Mouse (Mus musculus): ENCODE measurements around the gene 4930579G24Rik. TPM values are rescaled to one million over a fixed set of nuclear protein-coding genes. Genes with fewer than 3 reads are reported as not detected.

The 4930579G24Rik gene
- polyA plus RNA-seq (2015; fragmentation: Nextera tagmentation; extraction: Ambion mirVana), result 28.3 and 32.0 TPM in 2 replicates

DNA sequence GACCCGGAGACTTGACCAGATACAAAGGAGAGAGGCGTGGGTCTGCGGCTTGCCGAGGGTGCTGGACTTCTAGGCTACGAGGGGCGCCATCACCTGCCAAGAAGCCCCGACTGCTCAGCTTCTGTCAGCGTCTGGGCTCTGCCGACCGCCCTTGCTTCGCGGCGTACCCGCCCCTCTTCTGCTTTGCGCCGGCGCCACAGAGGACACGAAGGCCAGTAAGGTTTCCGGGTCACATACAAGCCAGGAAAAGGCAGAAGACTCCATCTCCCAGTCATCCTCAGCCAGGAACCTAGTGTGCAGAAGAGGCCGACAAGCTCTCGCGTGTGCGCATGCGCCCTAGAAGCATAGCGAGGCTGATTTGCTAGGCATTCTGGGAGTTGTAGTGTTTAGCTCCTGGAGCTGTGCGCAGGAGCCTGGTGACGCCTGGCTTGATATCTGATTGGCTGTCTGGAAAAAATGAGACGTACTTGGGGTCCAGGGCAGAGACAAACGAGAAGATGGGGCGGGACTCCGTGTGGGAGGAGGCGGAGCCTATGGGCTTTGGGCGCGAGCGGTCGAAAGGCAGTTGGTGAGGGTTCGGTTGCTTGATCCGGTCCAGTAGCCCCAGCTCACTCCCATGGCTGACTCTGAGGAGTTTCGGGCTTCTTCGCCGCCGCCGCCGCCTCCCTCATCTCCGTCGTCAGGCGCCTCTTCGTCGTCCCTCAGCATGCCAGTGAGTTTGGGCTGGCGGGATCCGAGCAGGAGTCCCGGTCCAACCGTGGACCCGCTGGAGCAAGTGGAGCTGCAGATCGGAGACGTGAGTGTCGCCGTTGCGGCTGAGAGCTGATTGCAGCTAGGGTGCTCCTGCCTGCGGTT is at the start of gene 4930579G24Rik:
4930579G24Rik (plus strand) TSS at position 519 of the 855 bp plus-strand sequence.
- WGBS, result under 1% methylated on average over 59 of the region's 60 CpGs
- Histone ChIP-seq H3K9me3 (ENCODE audit: control insufficient read depth, low read length) (no peaks in the 10 kb centered on the region; the same call in 1 of the 2 replicates), H3K9ac (ENCODE audit: low read length) (peak within 1 kb of the TSS; percentile 76), H3K4me2 (ENCODE audit: low read depth, low read length) (peak within 1 kb of the TSS; percentile 72), H3K27me3 (ENCODE audit: control insufficient read depth, insufficient read depth, low read depth, low read length) (no peaks in the 10 kb centered on the region), H3K4me3 (ENCODE audit: low read length) (peak within 1 kb of the TSS; percentile 79), H3K4me1 (replicated peaks; ENCODE audit: control insufficient read depth, insufficient read depth, low read length) (peaks cover 5% of the 10 kb centered on the region; the same call in 1 of the 2 replicates), H3K36me3 (ENCODE audit: control insufficient read depth, insufficient read depth, low read length) (peaks cover 22% of the 10 kb centered on the region), H3K27ac (ENCODE audit: low read length) (peak within 1 kb of the TSS; percentile 84)
- peak; percentile 99 for ATAC-seq (ENCODE audit: low read depth)

DNA sequence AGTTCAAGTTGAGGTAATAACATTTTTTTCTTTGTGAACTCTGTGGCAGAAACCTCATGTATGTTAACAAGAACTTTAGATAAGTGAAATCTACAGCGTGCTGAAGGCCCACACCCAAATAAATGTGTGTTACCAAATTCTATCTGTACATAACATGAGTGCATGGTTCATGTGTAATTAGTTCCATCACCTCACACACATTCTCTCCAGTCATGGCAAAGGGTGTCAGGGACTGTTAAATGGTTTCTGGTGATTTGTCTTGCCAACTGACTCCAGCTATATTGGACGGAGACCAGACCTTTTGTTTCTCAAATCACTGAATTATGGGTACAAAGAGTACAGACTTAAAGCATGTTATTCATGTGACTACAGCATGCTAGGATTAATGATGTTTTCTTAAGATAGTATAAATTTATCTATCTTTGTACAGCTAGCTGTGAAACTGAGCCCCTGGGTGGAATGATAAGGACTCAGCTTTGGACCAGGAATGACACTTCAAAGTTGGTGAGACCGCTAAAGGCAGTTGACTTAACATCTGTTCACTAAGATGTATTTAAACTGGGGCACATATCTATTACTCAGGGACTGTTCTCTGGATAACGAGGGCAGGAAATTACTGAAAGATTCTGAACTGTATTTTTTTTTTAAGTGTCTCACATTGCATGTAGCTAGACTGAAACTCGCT is 48.8 kb upstream of the 4930579G24Rik start:
- no peak overlapping the region for H3K4me2 ChIP-seq (ENCODE audit: low read depth, low read length)
- no peaks in the 10 kb centered on the region for H3K27me3 ChIP-seq (ENCODE audit: control insufficient read depth, insufficient read depth, low read depth, low read length)
- H3K4me3 ChIP-seq (ENCODE audit: low read length), result no peak overlapping the region
- H3K9ac ChIP-seq (ENCODE audit: low read length), result no peak overlapping the region
- no peak overlapping the region for H3K27ac ChIP-seq (ENCODE audit: low read length)
- no peaks in the 10 kb centered on the region for H3K4me1 ChIP-seq (replicated peaks; ENCODE audit: control insufficient read depth, insufficient read depth, low read length)
- no peaks in the 10 kb centered on the region for H3K9me3 ChIP-seq (ENCODE audit: control insufficient read depth, low read length)
- ATAC-seq (ENCODE audit: low read depth), result no peak
- no peaks in the 10 kb centered on the region for H3K36me3 ChIP-seq (ENCODE audit: control insufficient read depth, insufficient read depth, low read length)
- 56% methylated on average over 5 of the region's 5 CpGs for WGBS

DNA sequence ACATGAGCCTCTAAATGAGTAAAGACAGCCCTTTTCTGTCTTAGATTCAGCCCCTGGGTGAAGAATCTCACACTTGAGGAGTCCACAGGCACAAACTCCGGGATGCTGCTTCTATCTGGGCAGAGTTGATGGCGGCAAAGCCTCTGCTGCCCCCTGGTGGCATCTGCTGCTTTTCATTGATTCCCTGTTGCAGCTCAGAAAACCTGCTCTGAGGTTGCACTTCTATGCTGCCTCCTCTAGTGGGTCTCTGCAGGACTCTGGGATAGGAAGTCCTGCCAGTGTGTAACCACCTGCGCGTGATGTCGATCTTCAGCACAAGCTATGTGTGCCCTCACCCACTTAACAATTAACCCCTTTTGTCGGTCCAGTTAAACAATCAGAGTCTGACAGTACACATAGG is 42.1 kb upstream of the 4930579G24Rik start:
- H3K4me3 ChIP-seq (ENCODE audit: low read length), result no peak overlapping the region
- no peak overlapping the region for H3K9ac ChIP-seq (ENCODE audit: low read length)
- no peaks in the 10 kb centered on the region for H3K36me3 ChIP-seq (ENCODE audit: control insufficient read depth, insufficient read depth, low read length)
- no peaks in the 10 kb centered on the region; the same call in 1 of the 2 replicates for H3K4me1 ChIP-seq (replicated peaks; ENCODE audit: control insufficient read depth, insufficient read depth, low read length)
- ATAC-seq (ENCODE audit: low read depth), result peak; percentile 65
- H3K9me3 ChIP-seq (ENCODE audit: control insufficient read depth, low read length), result no peaks in the 10 kb centered on the region
- no peak overlapping the region for H3K4me2 ChIP-seq (ENCODE audit: low read depth, low read length)
- 6% methylated on average over 6 of the region's 6 CpGs for WGBS
- H3K27me3 ChIP-seq (ENCODE audit: control insufficient read depth, insufficient read depth, low read depth, low read length), result no peaks in the 10 kb centered on the region
- H3K27ac ChIP-seq (ENCODE audit: low read length), result no peak overlapping the region

DNA sequence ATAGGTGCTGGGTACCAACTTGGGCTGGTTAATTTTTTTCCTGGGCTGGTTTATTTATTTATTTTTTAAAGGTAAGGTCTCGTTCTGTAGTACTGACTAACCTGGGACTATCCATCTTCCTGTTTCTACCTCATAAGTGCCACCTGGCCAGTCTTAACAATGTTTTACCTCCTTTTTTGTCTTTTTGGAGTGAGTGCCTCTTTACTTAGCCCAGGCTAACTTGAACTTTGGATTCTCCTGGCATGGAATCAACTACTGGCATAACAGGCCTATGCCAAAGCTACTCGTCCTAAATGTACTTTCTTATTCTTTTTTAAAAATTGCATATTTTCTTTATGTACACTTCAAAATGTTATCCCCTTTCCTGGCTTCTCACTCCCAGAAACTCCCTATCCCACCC is 39.2 kb upstream of the 4930579G24Rik start:
- Histone ChIP-seq H3K27ac (ENCODE audit: low read length) (no peak overlapping the region), H3K4me3 (ENCODE audit: low read length) (no peak overlapping the region), H3K36me3 (ENCODE audit: control insufficient read depth, insufficient read depth, low read length) (no peaks in the 10 kb centered on the region; the same call in 1 of the 2 replicates), H3K4me2 (ENCODE audit: low read depth, low read length) (no peak overlapping the region), H3K4me1 (replicated peaks; ENCODE audit: control insufficient read depth, insufficient read depth, low read length) (peaks cover 10% of the 10 kb centered on the region), H3K27me3 (ENCODE audit: control insufficient read depth, insufficient read depth, low read depth, low read length) (no peaks in the 10 kb centered on the region), H3K9me3 (ENCODE audit: control insufficient read depth, low read length) (no peaks in the 10 kb centered on the region), H3K9ac (ENCODE audit: low read length) (no peak overlapping the region)
- WGBS, result 66% methylated on average over 2 of the region's 2 CpGs
- ATAC-seq (ENCODE audit: low read depth), result no peak

DNA sequence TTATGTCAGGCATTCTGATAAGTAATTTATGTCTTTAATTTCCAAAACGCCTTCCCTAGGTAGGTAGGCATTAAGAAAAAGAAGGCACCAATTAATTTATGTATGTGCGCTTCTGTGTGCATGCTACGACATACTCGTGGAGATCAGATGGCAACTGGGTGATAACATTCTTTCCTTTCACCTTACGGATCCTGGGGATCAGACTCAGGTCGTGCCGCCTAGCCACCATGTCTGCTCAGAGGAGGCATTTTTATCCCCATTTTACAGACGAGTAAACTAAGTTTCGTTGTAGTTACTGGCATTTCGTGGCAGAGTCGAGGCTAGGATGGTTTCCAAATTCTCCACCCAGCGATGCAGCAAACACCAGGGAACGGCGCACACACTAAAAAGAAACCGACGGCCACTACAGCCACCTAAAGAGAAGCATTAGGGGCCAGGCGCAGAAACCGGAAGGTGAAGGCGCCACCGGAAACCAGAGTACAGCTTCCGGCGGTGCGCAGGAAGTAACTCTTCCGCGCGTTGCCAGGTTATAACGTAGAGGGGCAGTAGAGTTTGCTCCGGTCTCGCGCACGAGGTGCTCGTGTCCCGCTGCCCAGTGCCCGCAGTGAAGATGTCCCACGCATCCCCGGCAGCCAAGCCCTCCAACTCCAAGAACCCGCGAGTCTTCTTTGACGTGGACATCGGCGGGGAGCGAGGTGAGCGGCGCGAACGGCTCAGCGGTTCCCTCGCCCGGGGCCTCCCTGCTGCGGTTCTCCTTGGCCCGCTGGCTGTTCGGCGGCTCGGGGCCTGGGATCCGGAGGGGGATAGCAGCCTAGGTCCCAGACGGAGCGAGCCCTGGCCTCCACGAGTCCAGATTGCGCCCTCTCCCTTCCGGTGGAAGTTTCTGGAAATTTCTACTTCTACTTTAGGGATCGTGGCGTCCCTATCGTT is 37.8 kb upstream of the 4930579G24Rik start, which contains the start of gene Ppid:
Ppid (plus strand) TSS at position 480 of the 930 bp plus-strand sequence.
- peak within 1 kb of the TSS; percentile 89 for H3K27ac ChIP-seq (ENCODE audit: low read length)
- no peaks in the 10 kb centered on the region for H3K9me3 ChIP-seq (ENCODE audit: control insufficient read depth, low read length)
- peak within 1 kb of the TSS; percentile 93 for H3K9ac ChIP-seq (ENCODE audit: low read length)
- H3K4me3 ChIP-seq (ENCODE audit: low read length), result peak within 1 kb of the TSS; percentile 91
- peak; percentile 92 for ATAC-seq (ENCODE audit: low read depth)
- WGBS, result 2% methylated on average over 63 of the region's 63 CpGs
- H3K36me3 ChIP-seq (ENCODE audit: control insufficient read depth, insufficient read depth, low read length), result peaks cover 9% of the 10 kb centered on the region; the same call in 1 of the 2 replicates
- no peaks in the 10 kb centered on the region for H3K27me3 ChIP-seq (ENCODE audit: control insufficient read depth, insufficient read depth, low read depth, low read length)
- peaks cover 10% of the 10 kb centered on the region for H3K4me1 ChIP-seq (replicated peaks; ENCODE audit: control insufficient read depth, insufficient read depth, low read length)
- peak within 1 kb of the TSS; percentile 86 for H3K4me2 ChIP-seq (ENCODE audit: low read depth, low read length)

DNA sequence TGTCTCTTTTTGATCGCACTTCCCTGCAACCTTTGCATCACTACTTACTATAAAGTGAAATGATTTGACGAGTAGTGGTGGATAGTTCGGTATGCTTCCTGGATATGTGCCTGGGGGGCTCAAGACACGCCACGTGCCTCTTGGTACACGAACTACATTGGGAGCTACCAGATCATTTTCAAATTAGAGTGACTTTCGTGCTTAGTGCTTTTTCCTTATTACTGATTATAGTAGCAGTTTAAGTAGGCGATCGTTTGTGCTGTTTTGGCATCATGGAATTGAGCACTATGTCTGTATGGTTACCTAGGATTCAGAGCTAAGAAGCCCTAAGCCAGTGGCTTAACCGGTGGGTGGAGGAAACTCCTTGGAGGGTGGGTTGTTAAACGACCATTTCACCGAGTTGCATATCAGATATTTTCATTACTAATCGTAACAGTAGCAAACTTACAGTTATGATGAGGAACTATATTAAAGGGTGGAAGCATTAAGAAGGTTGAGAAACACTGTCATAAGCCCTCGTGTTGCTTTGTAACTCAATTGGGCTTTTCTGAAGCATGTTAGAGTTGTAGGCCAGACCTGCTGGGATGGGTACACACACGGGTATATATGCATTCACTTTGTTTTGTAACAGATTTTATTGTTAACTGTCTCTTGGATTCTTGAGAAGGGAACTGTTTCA is 36.9 kb upstream of the 4930579G24Rik start:
- peak overlapping the region; percentile 86 for H3K4me2 ChIP-seq (ENCODE audit: low read depth, low read length)
- no peaks in the 10 kb centered on the region for H3K27me3 ChIP-seq (ENCODE audit: control insufficient read depth, insufficient read depth, low read depth, low read length)
- 1% methylated on average over 15 of the region's 15 CpGs for WGBS
- peaks cover 10% of the 10 kb centered on the region for H3K4me1 ChIP-seq (replicated peaks; ENCODE audit: control insufficient read depth, insufficient read depth, low read length)
- H3K4me3 ChIP-seq (ENCODE audit: low read length), result peak overlapping the region; percentile 91
- H3K27ac ChIP-seq (ENCODE audit: low read length), result peak overlapping the region; percentile 89
- ATAC-seq (ENCODE audit: low read depth), result peak; percentile 26
- H3K9ac ChIP-seq (ENCODE audit: low read length), result peak overlapping the region; percentile 93
- peaks cover 15% of the 10 kb centered on the region for H3K36me3 ChIP-seq (ENCODE audit: control insufficient read depth, insufficient read depth, low read length)
- no peaks in the 10 kb centered on the region for H3K9me3 ChIP-seq (ENCODE audit: control insufficient read depth, low read length)

DNA sequence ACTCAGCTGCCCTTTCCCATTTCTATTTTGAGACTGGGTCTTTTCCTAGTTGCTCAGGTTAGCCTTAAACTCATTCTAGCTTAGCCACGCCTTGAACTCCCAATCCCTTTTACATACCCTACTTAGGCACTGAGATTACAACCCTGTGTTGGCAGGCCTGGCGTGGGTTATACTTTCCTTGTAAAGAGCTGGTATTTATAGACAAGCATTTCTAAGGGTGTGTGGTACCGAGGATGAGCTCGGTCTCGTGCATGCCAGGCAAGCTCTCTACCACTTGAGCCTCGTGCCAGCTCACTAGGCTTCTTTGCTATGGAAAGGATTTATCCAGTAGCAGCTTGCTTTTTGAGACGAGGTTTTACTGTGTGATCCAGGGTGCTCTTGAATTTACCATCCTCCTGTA is 33.4 kb upstream of the 4930579G24Rik start:
- ATAC-seq (ENCODE audit: low read depth), result no peak
- H3K4me3 ChIP-seq (ENCODE audit: low read length), result no peak overlapping the region
- no peak overlapping the region for H3K27ac ChIP-seq (ENCODE audit: low read length)
- H3K4me2 ChIP-seq (ENCODE audit: low read depth, low read length), result no peak overlapping the region
- H3K27me3 ChIP-seq (ENCODE audit: control insufficient read depth, insufficient read depth, low read depth, low read length), result no peaks in the 10 kb centered on the region
- H3K9me3 ChIP-seq (ENCODE audit: control insufficient read depth, low read length), result no peaks in the 10 kb centered on the region
- no peak overlapping the region for H3K9ac ChIP-seq (ENCODE audit: low read length)
- WGBS, result 90% methylated on average over 7 of the region's 7 CpGs
- peaks cover 10% of the 10 kb centered on the region for H3K4me1 ChIP-seq (replicated peaks; ENCODE audit: control insufficient read depth, insufficient read depth, low read length)
- peaks cover 35% of the 10 kb centered on the region for H3K36me3 ChIP-seq (ENCODE audit: control insufficient read depth, insufficient read depth, low read length)

DNA sequence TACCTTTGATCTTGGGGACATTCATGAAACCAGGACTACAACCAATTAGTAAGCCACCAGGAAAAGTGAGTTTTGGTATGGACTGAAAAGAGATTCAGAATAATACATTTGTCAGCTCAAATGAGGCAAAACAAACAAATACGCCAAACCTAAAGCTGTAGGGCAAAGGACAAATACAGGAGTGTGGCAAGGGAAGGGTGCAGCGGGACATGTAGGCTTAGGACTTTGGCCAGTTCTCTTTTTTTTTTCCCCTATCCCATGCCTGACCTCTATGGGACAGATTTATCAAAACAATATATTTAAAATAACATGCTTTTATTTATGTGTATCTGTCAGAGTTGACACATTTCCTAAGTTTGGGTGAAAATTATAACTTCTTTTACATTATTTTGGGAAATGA is 19.0 kb upstream of the 4930579G24Rik start:
- Histone ChIP-seq H3K9ac (ENCODE audit: low read length) (no peak overlapping the region), H3K4me3 (ENCODE audit: low read length) (no peak overlapping the region), H3K27ac (ENCODE audit: low read length) (no peak overlapping the region), H3K36me3 (ENCODE audit: control insufficient read depth, insufficient read depth, low read length) (peaks cover 27% of the 10 kb centered on the region), H3K4me1 (replicated peaks; ENCODE audit: control insufficient read depth, insufficient read depth, low read length) (no peaks in the 10 kb centered on the region), H3K9me3 (ENCODE audit: control insufficient read depth, low read length) (no peaks in the 10 kb centered on the region), H3K4me2 (ENCODE audit: low read depth, low read length) (no peak overlapping the region), H3K27me3 (ENCODE audit: control insufficient read depth, insufficient read depth, low read depth, low read length) (no peaks in the 10 kb centered on the region)
- 83% methylated on average over 2 of the region's 2 CpGs for WGBS
- no peak for ATAC-seq (ENCODE audit: low read depth)
